Mouse (Mus musculus) layer of hippocampus, adult 9-11 months (tissue): ENCODE data around the gene Gm17267.
"Not testable (repeated sequence)": the region's sequence is repeated elsewhere in the genome, so short reads cannot be mapped to it uniquely, and the experiment has no call there.

Experiments used
- DNase-seq: peaks from one replicate; pipeline ENCODE4 v3.0.0; 2022

Gene Gm17267

GRCm38 (mm10) chrX:126017257-126017656 lies at the start of gene Gm17267:
TSS of gene Gm17267 (plus strand) at chrX:126017557.
- not testable (repeated sequence) for DNase-seq
